Mouse (Mus musculus) midbrain, embryonic 10.5 days (tissue): ENCODE data around the gene Atad5. TPM values are rescaled to one million over a fixed set of nuclear protein-coding genes. Genes with fewer than 3 reads are reported as not detected.

Experiments
- DNase-seq: peaks from one replicate; pipeline ENCODE4 v3.0.0-alpha.2; 2017; ENCODE audit warnings: low spot score
- H3K27ac ChIP-seq: fragments of 300-500 bp; sonication (generic); replicated peaks from 2 replicates; pipeline ENCODE4 v1.5.1; 2016; ENCODE audit warnings: mild to moderate bottlenecking
- H3K27me3 ChIP-seq: fragments of 300-500 bp; sonication (generic); 2 replicates; pipeline ENCODE4 v1.6.1; 2016; ENCODE audit warnings: low read depth, mild to moderate bottlenecking; ENCODE audit not compliant: poor library complexity, severe bottlenecking
- H3K36me3 ChIP-seq: fragments of 300-500 bp; sonication (generic); 2 replicates; pipeline ENCODE4 v1.6.1; 2016; ENCODE audit warnings: mild to moderate bottlenecking, moderate library complexity
- H3K4me1 ChIP-seq: fragments of 300-500 bp; sonication (generic); 2 replicates; pipeline ENCODE4 v1.6.1; 2016
- H3K4me3 ChIP-seq: fragments of 300-500 bp; sonication (generic); 2 replicates; pipeline ENCODE4 v1.5.1; 2016; ENCODE audit warnings: mild to moderate bottlenecking, moderate library complexity
- H3K9me3 ChIP-seq: fragments of 300-500 bp; sonication (generic); replicated peaks from 2 replicates; pipeline ENCODE4 v1.6.1; 2016; ENCODE audit warnings: mild to moderate bottlenecking
- WGBS: fragments of 180-500 bp; shearing (Covaris S2); methylation state at CpG from one replicate; pipeline ENCODE4 v1.1.7; 2016; 5-methylcytosine and 5-hydroxymethylcytosine counted together
- polyA plus RNA-seq: library from polyadenylated mRNA; unstranded; fragments of >200 nt; fragmentation: Nextera tagmentation; extraction: Ambion mirVana; gene quantifications from 2 replicates; pipeline ENCODE4 v1.2.1, GENCODE M21; 2016

Atad5 gene
- polyA plus RNA-seq, 1 experiment from 2014 or later = 17.9 TPM

DNA sequence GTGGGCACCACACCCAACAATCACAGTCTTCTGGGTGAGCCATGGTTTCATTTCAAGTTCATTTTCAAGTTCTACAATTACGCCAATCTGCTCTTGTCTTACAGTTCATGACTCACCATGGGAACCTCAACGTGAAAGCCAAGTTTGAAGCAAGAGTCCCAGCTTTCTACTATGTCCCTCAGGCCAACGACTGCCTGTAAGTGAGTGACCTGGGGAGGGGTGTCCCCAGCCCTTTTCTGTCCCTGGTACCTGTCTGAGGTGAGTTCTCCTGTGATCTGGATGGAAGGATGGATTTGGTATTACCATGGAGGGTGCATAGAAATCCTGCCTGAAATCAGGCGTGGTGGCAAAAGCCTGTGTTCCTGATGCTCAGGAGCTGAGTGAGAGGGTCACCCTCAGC lies 67.6 kb downstream of the Atad5 start:
- H3K27me3 ChIP-seq = peaks cover 65% of the 10 kb centered on the region
- H3K36me3 ChIP-seq = no peaks in the 10 kb centered on the region
- H3K9me3 ChIP-seq = no peaks in the 10 kb centered on the region
- peaks cover 12% of the 10 kb centered on the region for H3K4me1 ChIP-seq
- no peak for DNase-seq
- H3K4me3 ChIP-seq = no peak overlapping the region
- no peak overlapping the region for H3K27ac ChIP-seq
- WGBS = 83% methylated on average over 4 of the region's 4 CpGs

DNA sequence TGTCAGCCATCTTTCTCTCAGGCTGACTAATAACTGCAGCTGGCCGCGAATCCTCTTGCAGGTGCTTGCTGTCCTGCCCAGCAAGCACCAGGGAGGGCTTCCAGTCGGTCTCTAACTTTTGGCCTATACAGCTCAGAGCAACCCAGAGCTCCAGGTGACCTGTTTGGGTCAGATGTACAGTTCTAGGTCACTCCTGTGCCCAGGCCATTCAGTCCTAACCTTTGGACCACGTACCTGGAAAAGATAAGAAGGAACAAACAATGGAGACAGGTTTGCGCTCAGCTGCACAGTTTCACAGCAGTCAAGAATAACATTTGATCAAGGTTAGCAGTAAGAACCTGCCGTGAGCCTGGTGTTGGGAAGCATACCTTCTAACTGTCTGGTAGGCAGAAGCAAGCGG lies 69.8 kb downstream of the Atad5 start:
- H3K9me3 ChIP-seq = no peaks in the 10 kb centered on the region
- no peak overlapping the region for H3K4me3 ChIP-seq
- 82% methylated on average over 7 of the region's 7 CpGs for WGBS
- H3K27ac ChIP-seq = no peak overlapping the region
- DNase-seq = no peak
- no peaks in the 10 kb centered on the region for H3K36me3 ChIP-seq
- peaks cover 43% of the 10 kb centered on the region for H3K27me3 ChIP-seq
- peaks cover 7% of the 10 kb centered on the region for H3K4me1 ChIP-seq

DNA sequence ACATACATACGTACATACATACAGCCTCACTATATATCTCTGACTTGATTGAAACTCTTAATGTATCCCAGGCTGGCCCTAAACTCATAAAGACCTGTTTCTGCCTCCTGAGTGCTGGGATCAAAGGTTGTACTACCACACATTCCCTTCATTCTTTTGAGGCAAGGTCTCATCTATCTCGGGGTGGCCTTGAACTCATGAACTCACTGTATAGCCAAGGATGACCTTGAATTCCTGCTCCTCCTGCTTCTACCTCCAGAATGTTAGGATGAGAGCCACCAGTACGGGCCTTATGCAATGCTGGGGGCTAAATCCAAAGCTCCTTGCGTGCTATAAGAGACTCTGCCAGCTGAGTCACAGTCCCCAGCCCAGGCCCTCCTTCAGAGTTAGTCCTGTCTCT lies 71.8 kb downstream of the Atad5 start:
- H3K27ac ChIP-seq = no peak overlapping the region
- DNase-seq = no peak
- no peaks in the 10 kb centered on the region for H3K4me1 ChIP-seq
- no peaks in the 10 kb centered on the region for H3K9me3 ChIP-seq
- no peak overlapping the region for H3K4me3 ChIP-seq
- 84% methylated on average over 4 of the region's 4 CpGs for WGBS
- no peaks in the 10 kb centered on the region for H3K36me3 ChIP-seq
- H3K27me3 ChIP-seq = peaks cover 23% of the 10 kb centered on the region

DNA sequence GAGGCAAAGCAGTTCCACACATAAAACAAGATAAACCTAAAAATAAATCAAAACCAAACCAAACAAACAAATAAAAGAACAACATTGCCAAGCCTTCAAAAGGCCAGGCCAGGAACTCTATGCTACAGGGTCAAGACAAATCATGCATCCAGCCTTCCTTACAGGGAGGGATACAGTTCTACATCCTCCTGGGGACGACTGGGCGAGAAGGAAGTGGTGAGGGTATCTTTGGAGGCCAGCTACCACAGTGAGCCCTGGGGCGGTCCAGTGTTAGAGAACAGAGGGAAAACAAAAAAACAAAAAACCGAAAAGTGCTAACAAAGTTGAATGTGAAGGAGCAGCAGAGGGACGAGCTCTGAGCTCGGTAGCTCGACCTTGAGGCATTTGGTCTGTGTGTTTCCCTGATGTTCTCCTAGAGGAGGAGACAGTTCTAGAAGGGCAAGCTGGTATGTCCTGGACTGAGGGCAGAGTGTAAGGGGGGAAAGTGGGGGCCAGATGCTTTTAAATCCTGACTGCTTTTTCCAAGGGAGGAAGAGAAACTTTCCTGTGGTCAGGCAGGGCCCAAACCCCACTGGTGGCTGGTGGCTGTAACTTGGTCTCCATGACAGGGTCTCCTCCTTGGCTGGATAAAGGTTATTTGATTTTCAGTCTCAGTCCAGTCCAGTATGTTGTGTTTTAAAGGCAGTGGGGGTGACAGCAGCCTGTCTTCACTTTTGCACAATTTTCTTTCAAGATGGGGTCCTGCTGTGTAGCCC lies 74.3 kb downstream of the Atad5 start:
- H3K36me3 ChIP-seq = no peaks in the 10 kb centered on the region
- WGBS = 76% methylated on average over 7 of the region's 7 CpGs
- H3K27ac ChIP-seq = no peak overlapping the region
- no peaks in the 10 kb centered on the region for H3K9me3 ChIP-seq
- no peak for DNase-seq
- no peaks in the 10 kb centered on the region for H3K4me1 ChIP-seq
- no peaks in the 10 kb centered on the region for H3K27me3 ChIP-seq
- H3K4me3 ChIP-seq = no peak overlapping the region

DNA sequence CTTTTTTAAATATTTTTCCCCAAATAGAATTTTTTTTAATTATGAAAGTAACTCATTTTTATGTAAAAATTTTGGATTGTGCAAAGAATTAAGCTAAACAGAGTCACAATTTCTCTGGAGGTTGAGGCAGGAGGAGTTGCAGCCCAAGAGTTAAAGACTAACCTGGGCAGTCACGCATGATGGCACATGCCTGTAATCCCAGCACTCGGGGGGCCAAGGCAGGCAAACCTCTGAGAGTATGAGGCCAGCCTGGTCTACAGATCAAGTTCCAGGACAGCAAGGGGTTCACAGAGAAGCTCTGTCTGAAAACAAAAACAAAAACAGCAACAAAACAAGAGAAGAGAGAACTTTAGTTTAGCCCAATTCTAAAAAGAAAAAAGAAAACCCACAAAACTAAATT lies 75.0 kb downstream of the Atad5 start:
- H3K4me3 ChIP-seq = no peak overlapping the region
- 50% methylated on average over 2 of the region's 2 CpGs for WGBS
- no peaks in the 10 kb centered on the region for H3K4me1 ChIP-seq
- no peak for DNase-seq
- no peaks in the 10 kb centered on the region for H3K36me3 ChIP-seq
- no peaks in the 10 kb centered on the region for H3K27me3 ChIP-seq
- no peak overlapping the region for H3K27ac ChIP-seq
- no peaks in the 10 kb centered on the region for H3K9me3 ChIP-seq

DNA sequence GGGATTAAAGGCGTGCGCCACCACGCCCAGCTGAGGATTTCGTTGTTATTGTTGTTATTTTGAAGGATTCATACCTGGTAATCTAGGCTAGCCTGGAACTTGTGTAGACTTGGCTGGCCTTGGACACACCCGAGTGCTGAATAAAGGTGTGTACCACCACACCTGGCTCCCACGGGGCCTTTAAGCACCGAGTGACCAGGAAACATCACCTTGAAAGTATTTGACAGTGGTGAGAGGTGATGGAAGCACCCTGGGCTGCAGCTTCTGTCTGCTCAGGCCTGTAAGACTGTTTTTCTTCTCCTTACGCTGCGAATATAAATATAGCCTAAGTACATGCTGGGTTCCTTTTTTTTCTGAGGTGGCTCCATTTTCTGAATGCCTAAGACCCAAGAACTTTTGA lies 78.9 kb downstream of the Atad5 start:
- no peak overlapping the region for H3K4me3 ChIP-seq
- H3K36me3 ChIP-seq = no peaks in the 10 kb centered on the region
- no peaks in the 10 kb centered on the region for H3K27me3 ChIP-seq
- no peak overlapping the region for H3K27ac ChIP-seq
- H3K4me1 ChIP-seq = no peaks in the 10 kb centered on the region
- DNase-seq = no peak
- H3K9me3 ChIP-seq = no peaks in the 10 kb centered on the region
- 95% methylated on average over 9 of the region's 9 CpGs for WGBS

DNA sequence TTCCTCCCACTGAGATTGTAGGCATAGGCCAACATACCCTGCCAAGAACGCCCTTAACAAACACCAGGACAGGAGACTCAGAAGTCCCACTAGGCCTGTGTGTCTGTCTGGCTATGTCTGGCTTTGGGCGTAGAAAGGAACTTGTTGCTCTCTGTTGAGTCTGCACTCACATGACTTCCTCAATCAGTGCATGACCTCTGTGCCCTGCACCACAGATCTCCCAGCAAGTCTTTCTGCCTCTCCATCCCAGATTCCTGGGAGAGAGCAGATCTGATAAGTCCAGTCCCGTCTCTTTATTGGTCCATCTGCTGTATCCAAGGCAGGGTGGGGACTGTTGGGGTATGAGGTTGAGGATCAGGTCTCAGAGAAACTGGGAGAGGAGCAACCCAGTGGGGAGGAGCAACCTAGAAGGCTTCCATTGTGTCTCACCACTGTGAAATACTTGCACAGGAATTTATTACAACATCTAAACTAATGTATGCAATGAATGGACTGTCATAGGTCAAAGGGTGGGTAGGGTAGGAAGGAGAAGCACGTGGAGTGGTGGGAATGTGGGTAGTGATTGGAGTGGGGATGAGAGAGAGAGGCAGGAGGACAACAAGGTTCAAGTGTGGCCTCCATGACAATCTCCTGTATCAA lies 79.5 kb downstream of the Atad5 start:
- DNase-seq = no peak
- no peaks in the 10 kb centered on the region for H3K4me1 ChIP-seq
- no peaks in the 10 kb centered on the region for H3K9me3 ChIP-seq
- H3K36me3 ChIP-seq = no peaks in the 10 kb centered on the region
- H3K4me3 ChIP-seq = no peak overlapping the region
- no peaks in the 10 kb centered on the region for H3K27me3 ChIP-seq
- no peak overlapping the region for H3K27ac ChIP-seq
- 85% methylated on average over 4 of the region's 4 CpGs for WGBS

DNA sequence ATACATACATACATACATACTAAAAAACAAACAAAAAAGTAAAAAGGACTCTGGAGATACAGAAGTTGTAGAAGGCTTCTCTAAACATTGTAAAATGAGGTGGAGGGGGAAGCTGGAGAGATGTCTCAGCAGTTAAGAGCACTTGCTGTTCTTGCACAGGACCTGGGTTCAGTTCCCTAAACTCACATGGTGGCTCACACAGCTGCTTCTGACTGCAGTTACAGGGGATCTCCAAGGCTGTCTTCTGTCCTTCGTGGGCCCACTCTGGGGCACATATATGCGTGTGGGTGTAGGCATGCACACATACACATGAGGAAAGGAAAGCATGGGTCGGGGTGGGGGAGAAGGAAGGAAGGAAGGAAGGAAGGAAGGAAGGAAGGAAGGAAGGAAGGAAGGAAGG lies 80.4 kb downstream of the Atad5 start:
- DNase-seq = no peak
- Histone ChIP-seq H3K36me3 (no peaks in the 10 kb centered on the region), H3K4me3 (no peak overlapping the region), H3K27ac (no peak overlapping the region), H3K27me3 (no peaks in the 10 kb centered on the region), H3K4me1 (no peaks in the 10 kb centered on the region), H3K9me3 (no peaks in the 10 kb centered on the region)
- 87% methylated on average over 3 of the region's 3 CpGs for WGBS

DNA sequence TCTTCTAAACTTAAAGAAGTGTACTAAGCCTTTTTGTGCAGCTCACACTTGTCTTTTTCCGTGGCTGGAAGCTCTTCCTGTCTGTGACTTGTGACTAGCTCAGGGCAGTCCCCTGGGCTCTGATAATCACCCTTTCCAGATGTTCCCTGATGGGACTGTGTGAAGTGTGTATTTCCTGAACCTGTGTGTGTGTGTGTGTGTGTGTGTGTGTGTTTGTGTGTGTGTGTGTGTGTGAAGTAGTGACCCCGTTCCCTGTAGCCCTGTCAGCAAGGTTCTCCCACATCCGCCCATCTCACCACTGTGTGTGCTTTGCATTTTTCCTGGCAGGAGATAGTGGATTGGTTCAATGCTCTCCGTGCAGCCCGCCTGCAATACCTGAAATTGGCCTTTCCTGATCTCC lies 81.2 kb downstream of the Atad5 start:
- H3K36me3 ChIP-seq = no peaks in the 10 kb centered on the region
- no peaks in the 10 kb centered on the region for H3K4me1 ChIP-seq
- H3K4me3 ChIP-seq = no peak overlapping the region
- no peaks in the 10 kb centered on the region for H3K27me3 ChIP-seq
- H3K9me3 ChIP-seq = no peaks in the 10 kb centered on the region
- 74% methylated on average over 5 of the region's 5 CpGs for WGBS
- DNase-seq = no peak
- H3K27ac ChIP-seq = no peak overlapping the region

DNA sequence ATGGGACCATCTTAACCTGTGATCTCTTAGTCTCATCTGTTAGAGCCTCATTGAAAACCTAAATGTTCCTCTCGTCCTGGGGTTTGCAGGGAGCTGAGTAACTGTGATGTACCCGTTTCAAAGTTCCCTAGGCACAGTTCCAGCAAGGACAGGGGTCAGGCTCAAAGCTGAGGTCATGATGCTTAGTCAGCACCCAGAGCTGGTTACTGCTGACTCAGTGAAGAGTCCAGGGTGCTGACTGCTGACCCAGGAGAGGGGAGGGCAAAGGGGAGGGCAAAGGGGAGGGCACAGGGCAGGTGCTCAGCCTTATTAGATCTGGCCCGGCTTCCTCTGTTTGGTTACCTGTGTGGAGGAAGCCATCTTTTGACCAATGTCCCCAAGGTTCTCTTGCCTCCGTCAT lies 82.7 kb downstream of the Atad5 start:
- no peak for DNase-seq
- WGBS = 80% methylated on average over 4 of the region's 4 CpGs

DNA sequence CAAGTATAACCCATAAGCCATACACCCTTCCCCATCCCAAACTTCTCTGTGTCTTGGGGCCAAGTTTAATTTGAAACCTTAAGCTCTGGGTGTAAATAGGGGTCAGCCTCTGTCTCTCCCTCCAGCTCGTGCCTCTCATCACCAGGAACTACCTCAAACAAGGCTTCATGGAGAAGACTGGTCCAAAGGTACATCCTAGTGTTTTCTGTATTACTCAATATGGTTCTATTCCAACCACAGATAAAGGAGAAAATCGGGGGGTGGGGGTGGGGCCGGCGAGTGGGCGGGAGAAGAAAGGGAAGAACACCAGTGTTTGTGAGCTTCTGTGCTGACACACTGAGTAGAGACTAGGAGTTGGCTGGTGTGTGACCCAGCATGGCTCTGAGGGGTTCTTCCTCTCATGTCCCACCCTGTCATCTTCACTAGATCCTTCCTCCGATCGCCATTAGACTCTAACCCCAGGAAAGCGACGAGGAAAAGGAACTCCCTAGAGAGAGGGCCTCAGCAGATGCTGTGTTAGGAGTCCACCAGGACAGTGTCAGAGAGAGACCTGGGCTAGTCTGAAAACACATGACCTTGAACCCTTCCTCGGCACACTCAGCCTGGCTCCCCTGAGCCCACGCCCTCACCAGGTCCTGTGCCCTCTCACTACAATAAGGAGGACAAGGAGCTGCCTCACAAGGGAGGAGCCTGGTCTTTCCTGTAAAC lies 84.9 kb downstream of the Atad5 start:
- Histone ChIP-seq H3K4me3 (no peak overlapping the region), H3K27ac (no peak overlapping the region), H3K4me1 (no peaks in the 10 kb centered on the region), H3K27me3 (no peaks in the 10 kb centered on the region), H3K36me3 (no peaks in the 10 kb centered on the region), H3K9me3 (no peaks in the 10 kb centered on the region)
- 88% methylated on average over 11 of the region's 11 CpGs for WGBS
- no peak for DNase-seq

More for the DNA sequence above, 82.7 kb downstream of the Atad5 start:
- no peaks in the 10 kb centered on the region for H3K27me3 ChIP-seq
- H3K4me1 ChIP-seq = no peaks in the 10 kb centered on the region
- no peak overlapping the region for H3K27ac ChIP-seq
- H3K9me3 ChIP-seq = no peaks in the 10 kb centered on the region
- no peaks in the 10 kb centered on the region for H3K36me3 ChIP-seq
- H3K4me3 ChIP-seq = no peak overlapping the region

DNA sequence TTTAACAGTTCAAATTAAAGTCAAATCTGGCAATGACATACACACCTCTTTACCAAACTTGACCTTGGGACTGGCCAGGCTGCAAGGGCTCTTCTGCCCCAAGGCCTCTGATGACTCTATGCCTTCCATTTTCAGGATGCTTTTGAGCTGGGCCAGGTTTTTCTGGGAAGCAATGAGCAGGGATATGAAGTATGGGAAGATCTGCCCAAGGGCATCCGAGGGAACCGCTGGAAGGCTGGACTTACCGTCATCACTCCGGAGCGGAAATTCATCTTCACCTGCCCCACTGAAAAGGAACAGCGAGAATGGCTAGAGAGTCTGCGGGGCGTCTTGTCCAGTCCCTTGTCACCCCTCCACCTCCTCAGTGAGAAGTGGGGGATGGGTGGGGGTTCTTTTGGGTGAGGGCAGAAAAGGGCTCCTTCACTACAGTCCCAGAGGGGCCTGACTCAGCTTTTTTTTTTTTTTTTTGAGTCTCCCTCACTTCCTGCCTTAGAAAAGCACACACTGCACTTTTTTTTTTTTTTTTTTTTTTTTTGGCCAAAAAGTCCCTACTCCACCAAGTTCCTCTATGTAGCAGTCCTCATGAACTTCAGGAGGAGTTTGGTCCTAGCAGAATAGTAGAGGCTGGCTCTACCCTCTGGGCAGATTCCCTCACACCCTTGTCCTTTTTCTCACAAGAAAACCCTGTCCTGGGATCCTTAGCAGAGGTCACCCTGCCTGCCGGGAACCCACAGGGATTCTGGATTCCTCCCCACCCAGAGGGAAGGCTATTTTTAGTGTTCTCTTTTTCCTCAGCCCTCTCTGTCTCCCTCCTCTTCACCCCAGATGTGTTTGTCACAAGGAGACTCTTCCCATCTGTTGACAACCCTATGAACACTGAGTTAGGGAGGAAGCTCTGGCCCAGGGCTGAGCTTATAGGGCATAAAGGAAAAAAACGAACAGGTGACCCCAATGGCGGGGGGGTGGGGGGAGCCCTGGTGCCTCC lies 88.0 kb downstream of the Atad5 start:
- Histone ChIP-seq H3K27ac (no peak overlapping the region), H3K4me3 (no peak overlapping the region), H3K9me3 (no peaks in the 10 kb centered on the region), H3K27me3 (no peaks in the 10 kb centered on the region), H3K4me1 (no peaks in the 10 kb centered on the region), H3K36me3 (no peaks in the 10 kb centered on the region)
- DNase-seq = no peak
- 80% methylated on average over 11 of the region's 11 CpGs for WGBS
